Mouse (Mus musculus) G1E (cell line): ENCODE results near the gene Cldn6. TPM values are rescaled to one million over a fixed set of nuclear protein-coding genes. Genes with fewer than 3 reads are reported as not detected.
A peak's percentile ranks its signal among the peaks of the same experiment; 100 is the strongest.

ENCODE experiments used
- ATAC-seq: 2 replicates; pipeline ENCODE4 v1.8.0; 2016; ENCODE audit warnings: mild to moderate bottlenecking; ENCODE audit not compliant: insufficient number of reproducible peaks, poor library complexity, low FRiP score, severe bottlenecking; ENCODE audit errors: extremely low read depth
- DNase-seq: peaks from one replicate; pipeline ENCODE4 v3.0.0; 2012; ENCODE audit warnings: low spot score
- H3K27me3 ChIP-seq: 2 replicates; pipeline ENCODE4 v1.6.1; 2012; ENCODE audit warnings: mild to moderate bottlenecking, low read length, inconsistent platforms; ENCODE audit not compliant: insufficient read depth
- H3K36me3 ChIP-seq: replicated peaks from 2 replicates; pipeline ENCODE3; 2012; ENCODE audit warnings: mild to moderate bottlenecking, inconsistent platforms
- H3K4me1 ChIP-seq: 2 replicates; pipeline ENCODE4 v1.6.1; 2012; ENCODE audit warnings: low read depth, low read length, inconsistent platforms, mixed read lengths; ENCODE audit not compliant: insufficient read depth
- H3K4me3 ChIP-seq: 2 replicates; pipeline ENCODE4 v1.5.1; 2012; ENCODE audit warnings: low read depth, mild to moderate bottlenecking, inconsistent platforms, low read length, moderate library complexity, mixed read lengths
- H3K9me3 ChIP-seq: replicated peaks from 2 replicates; pipeline ENCODE4 v1.6.1; 2012; ENCODE audit warnings: inconsistent platforms
- CTCF ChIP-seq: IDR thresholded peaks from 2 replicates; pipeline ENCODE4 v1.5.1; 2012; ENCODE audit warnings: low read depth, low read length, inconsistent platforms, mixed read lengths
- GATA1 ChIP-seq: IDR thresholded peaks from 2 replicates; pipeline ENCODE4 v1.6.1; 2012; ENCODE audit warnings: borderline replicate concordance, low read length, inconsistent platforms, mixed read lengths
- GATA2 ChIP-seq: IDR thresholded peaks from 2 replicates; pipeline ENCODE4 v1.6.1; 2012; ENCODE audit warnings: low read depth, low read length, inconsistent platforms, borderline replicate concordance
- POLR2AphosphoS5 ChIP-seq: IDR thresholded peaks from 2 replicates; pipeline ENCODE4 v1.6.1; 2012; ENCODE audit warnings: low read depth, low read length, inconsistent platforms; ENCODE audit not compliant: insufficient replicate concordance
- TAL1 ChIP-seq: conservative IDR thresholded peaks from 2 replicates; pipeline ENCODE4 v1.6.1; 2012; ENCODE audit warnings: low read depth, low read length, inconsistent platforms, mixed read lengths
- polyA plus RNA-seq: library from polyadenylated mRNA; stranded (reverse); fragments of >175 nt; gene quantifications from 2 replicates; pipeline ENCODE4 v1.2.3, GENCODE M21; 2012
- total RNA-seq, 2 experiments: library from RNA; stranded (forward) in 1 of 2; stranded (reverse) in 1 of 2; fragments of 200-1000 nt in 1 of 2; fragments of >200 nt in 1 of 2; fragmentation: Nextera tagmentation in 1 of 2; gene quantifications; 2 replicates each; pipeline ENCODE4 v1.2.3; 2014 to 2017

Gene Cldn6
- total and polyA plus RNA-seq, 3 experiments: not detected

GRCm38 (mm10) chr17:23664556-23665021 is 14.5 kb upstream of the Cldn6 start:
- peaks cover 23% of the 10 kb centered on the region for H3K27me3 ChIP-seq
- TF ChIP-seq GATA2 (no peak), CTCF (peak; percentile 69)
- peaks cover 44% of the 10 kb centered on the region for H3K36me3 ChIP-seq
- H3K4me1 ChIP-seq: peaks cover 18% of the 10 kb centered on the region
- no peak overlapping the region for H3K4me3 ChIP-seq
- H3K9me3 ChIP-seq: no peaks in the 10 kb centered on the region
- peak; percentile 45 for DNase-seq
- no peak for ATAC-seq

DNA sequence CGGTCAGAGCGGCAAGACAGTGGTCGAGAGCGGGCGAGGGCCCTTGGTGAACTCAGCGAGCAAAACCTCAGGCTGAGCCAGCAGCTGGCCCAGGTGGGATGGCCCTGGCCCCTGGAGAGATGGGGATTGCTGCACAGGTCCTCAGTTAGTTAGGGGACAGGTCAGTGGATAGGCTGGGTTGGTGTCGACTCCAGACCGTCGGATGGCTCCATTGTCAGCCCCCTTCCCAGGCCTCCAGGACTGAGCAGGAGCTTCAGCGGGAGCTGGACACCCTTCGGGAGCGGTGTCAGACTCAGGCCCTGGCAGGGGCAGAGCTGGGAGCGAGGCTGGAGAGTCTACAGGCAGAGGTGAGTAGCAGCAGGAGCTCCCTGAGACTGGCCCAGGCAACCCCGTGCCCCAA is 13.5 kb upstream of the Cldn6 start:
- ATAC-seq (no peak), DNase-seq (no peak)
- H3K9me3 ChIP-seq: no peaks in the 10 kb centered on the region
- H3K27me3 ChIP-seq: peaks cover 20% of the 10 kb centered on the region
- H3K36me3 ChIP-seq: peaks cover 54% of the 10 kb centered on the region
- no peak overlapping the region for H3K4me3 ChIP-seq
- TF ChIP-seq CTCF (no peak), POLR2AphosphoS5 (no peak), TAL1 (no peak), GATA1 (no peak), GATA2 (no peak)
- peaks cover 15% of the 10 kb centered on the region for H3K4me1 ChIP-seq

- H3K27me3 ChIP-seq: no peaks in the 10 kb centered on the region
- H3K36me3 ChIP-seq: peaks cover 78% of the 10 kb centered on the region
- ATAC-seq (no peak), DNase-seq (no peak)
- H3K4me3 ChIP-seq: no peak overlapping the region
- TF ChIP-seq GATA2 (no peak), GATA1 (no peak), TAL1 (no peak), CTCF (no peak), POLR2AphosphoS5 (no peak)
- H3K4me1 ChIP-seq: peaks cover 40% of the 10 kb centered on the region
- no peaks in the 10 kb centered on the region for H3K9me3 ChIP-seq
Observed at GRCm38 (mm10) chr17:23670516-23671074, 8.5 kb upstream of the Cldn6 start.

- TF ChIP-seq TAL1 (no peak), CTCF (no peak), GATA1 (no peak), POLR2AphosphoS5 (no peak), GATA2 (no peak)
- Histone ChIP-seq H3K9me3 (no peaks in the 10 kb centered on the region), H3K4me3 (no peak overlapping the region; the same call in 1 of the 2 replicates), H3K27me3 (no peaks in the 10 kb centered on the region), H3K4me1 (peaks cover 47% of the 10 kb centered on the region), H3K36me3 (peaks cover 71% of the 10 kb centered on the region)
- DNase-seq (no peak), ATAC-seq (no peak)
Observed at GRCm38 (mm10) chr17:23671519-23671918, 7.5 kb upstream of the Cldn6 start.

DNA sequence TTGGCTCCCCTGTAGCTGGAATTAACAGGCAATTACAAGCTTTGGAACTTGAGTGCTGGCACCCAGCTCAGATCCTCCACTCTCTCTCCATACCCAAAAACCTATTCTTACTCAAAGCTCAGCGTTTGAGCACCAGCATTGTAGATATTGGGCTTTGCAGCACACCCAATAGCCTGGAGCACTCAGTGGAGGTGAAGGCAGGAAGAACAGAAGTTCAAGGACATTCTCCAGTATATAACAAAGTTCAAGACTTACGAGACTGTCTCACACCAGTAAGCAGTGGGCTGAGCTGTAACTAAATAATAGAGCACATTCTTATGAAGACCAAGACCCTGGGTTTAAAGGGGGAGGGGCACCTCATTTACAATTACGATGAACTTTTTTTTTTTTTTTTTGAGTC is 6.3 kb upstream of the Cldn6 start:
- no peaks in the 10 kb centered on the region for H3K27me3 ChIP-seq
- peaks cover 59% of the 10 kb centered on the region for H3K36me3 ChIP-seq
- no peak for TF ChIP-seq TAL1
- TF ChIP-seq POLR2AphosphoS5: no peak
- no peak for TF ChIP-seq CTCF
- no peak for TF ChIP-seq GATA1
- no peak for TF ChIP-seq GATA2
- H3K9me3 ChIP-seq: no peaks in the 10 kb centered on the region
- ATAC-seq (no peak), DNase-seq (no peak)
- peaks cover 58% of the 10 kb centered on the region for H3K4me1 ChIP-seq
- peak overlapping the region; percentile 76 for H3K4me3 ChIP-seq

DNA sequence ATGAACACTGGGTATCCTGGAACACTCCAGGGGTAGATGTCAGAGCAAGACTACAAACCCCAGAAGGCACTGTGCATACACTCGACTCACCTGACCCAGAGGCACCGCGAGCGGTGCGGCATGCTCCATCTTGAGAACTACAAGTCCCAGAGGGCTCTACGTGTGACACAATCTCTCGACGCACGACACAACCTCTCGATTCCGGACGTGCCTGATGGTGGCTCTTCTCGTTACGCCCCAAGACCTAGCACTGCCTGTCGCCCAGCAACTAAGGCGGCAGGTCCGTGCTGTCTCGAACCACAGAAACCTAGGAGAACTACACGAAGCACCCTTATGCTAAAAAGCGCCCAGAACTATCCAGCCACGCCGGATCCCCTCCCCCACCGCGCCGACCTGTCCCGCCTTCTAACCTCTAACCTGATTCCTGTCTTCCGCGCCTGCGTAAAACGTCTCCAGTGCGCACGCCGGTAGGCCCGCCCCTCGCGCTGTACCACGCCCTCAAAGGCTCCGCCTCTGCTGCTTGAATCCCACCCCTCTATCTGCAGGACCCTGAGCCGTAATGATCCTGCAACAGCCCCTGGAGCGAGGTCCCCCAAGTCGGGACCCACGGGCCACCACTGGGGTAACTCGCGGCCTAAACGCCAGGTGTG is 5.5 kb upstream of the Cldn6 start, which contains the start of the genes Hcfc1r1 and Thoc6:
TSS of gene Hcfc1r1 (plus strand) at position 173 of the 650 bp plus-strand sequence.
TSS of gene Thoc6 (minus strand) at position 459 of the 650 bp plus-strand sequence.
- DNase-seq (peak; percentile 77), ATAC-seq (peak; percentile 91)
- no peaks in the 10 kb centered on the region for H3K27me3 ChIP-seq
- H3K4me3 ChIP-seq: peak within 1 kb of the TSS; percentile 76
- H3K36me3 ChIP-seq: peaks cover 51% of the 10 kb centered on the region
- peaks cover 65% of the 10 kb centered on the region for H3K4me1 ChIP-seq
- no peaks in the 10 kb centered on the region for H3K9me3 ChIP-seq
- TF ChIP-seq CTCF (no peak), GATA2 (no peak), TAL1 (no peak), POLR2AphosphoS5 (no peak)
